Mouse (Mus musculus) megakaryocyte, adult 5-6 weeks (primary cell): ENCODE data around the gene Dpp10. TPM values are rescaled to one million over a fixed set of nuclear protein-coding genes. Genes with fewer than 3 reads are reported as not detected.

Experiments
- ATAC-seq: 2 replicates; pipeline ENCODE4 v1.8.0; 2016; ENCODE audit warnings: mild to moderate bottlenecking, inconsistent platforms; ENCODE audit not compliant: poor library complexity, severe bottlenecking
- total RNA-seq, 2 experiments: library from RNA; stranded (forward) in 1 of 2; stranded (reverse) in 1 of 2; fragments of 153-499, 151-499 nt in 1 of 2; fragments of 221-1000, 200-1000 nt in 1 of 2; gene quantifications; 2 replicates each; pipeline versions ENCODE4 v1.2.3 to v1.2.4; 2015 to 2017

Dpp10 gene
- total RNA-seq (2015) (not detected in 2 replicates), total RNA-seq (2017) (not detected in 2 replicates)

- ATAC-seq: no peak
These were observed at the start of gene Dpp10 for GRCm38 (mm10) chr1:124044925-124045640. Dpp10 (minus strand) TSS chr1:124045559.

DNA sequence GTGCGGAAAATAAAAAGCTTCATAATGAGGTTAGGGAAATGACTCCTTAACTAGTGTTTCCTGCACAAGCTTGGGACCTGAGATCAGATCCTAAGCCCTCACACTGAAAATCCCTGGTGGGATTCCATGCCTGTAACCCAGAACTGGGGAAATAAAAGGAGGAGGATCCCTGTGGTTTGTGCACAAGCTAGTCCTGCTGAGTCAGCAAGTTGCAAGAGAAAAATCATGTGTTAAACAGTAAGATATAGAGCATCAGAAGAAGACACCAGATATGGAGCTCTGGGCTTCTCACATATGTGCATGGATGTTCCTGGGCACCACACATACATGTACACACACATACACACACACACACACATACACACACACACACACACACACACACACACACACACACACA is 3.2 kb upstream of the Dpp10 start:
- ATAC-seq: no peak

DNA sequence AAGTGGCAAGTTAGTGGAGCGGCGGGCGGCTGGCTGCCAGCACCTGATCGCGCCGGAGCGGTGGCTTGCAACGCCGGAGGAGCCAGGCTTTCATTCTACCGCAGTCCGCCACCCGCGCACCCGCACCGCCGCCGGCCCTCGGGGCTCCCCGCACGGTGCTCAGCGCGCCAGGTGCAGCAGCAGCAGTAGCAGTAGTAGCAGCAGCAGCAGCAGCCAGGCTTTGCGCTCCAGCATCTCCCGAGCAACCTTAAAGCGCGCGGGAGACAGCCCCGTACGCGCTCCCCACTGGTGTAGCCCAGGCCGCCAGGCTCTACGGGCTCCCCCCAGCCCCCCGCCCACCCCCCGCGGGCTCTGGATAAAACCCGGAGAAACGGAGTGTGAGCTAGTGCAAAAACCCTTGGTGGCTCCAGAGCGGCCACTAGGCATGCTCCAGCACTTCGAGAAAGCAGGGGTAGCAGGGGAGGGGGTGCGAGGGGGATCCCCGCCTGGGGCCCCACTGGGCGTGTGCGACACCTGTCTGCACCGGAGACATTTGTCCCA is 472 bp upstream of the Dpp10 start:
- no peak for ATAC-seq

DNA sequence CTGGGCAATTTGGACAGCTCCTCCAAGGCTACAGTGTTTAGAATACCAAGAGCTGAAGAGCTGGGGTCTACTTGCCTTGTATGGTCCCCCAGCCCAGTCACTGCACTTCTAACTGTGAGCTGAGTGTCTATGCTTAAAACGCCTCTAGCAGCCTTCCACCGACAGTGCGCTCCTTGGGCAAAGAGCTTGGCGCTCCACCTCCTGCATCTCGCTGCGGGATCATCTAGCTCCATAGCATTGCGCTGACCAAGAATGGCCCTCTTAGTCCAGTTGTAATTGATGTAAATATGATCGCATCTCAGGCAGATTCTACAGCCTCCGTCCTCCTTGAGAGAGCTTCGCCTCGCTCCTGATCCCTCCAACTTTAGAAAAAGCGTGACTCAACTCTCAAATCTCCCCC is 1.2 kb downstream of the Dpp10 start:
- no peak for ATAC-seq

- no peak for ATAC-seq
These were observed 1.9 kb downstream of the Dpp10 start for GRCm38 (mm10) chr1:124043421-124043820.

DNA sequence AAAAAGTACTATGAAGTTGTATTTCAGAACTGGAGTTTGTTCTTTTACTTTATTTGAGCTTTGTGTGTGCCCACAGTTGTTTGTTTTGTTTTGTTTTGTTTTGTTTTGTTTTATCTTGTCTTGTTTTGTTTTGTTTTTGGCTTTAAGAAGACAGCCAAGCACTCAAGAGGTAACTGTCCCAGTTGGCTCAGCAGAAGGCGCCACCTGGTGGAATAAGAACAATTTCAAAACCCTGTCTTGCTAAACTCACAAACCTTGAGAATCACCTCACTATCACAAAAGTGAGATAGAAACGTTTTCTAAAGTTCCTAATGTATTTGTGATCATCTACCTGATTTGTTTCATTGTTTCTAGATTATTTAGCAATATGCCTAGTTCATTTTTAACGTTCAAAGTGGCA is 3.8 kb downstream of the Dpp10 start:
- ATAC-seq: no peak

- no peak for ATAC-seq
These were observed 9.9 kb downstream of the Dpp10 start for GRCm38 (mm10) chr1:124035306-124035990.

DNA sequence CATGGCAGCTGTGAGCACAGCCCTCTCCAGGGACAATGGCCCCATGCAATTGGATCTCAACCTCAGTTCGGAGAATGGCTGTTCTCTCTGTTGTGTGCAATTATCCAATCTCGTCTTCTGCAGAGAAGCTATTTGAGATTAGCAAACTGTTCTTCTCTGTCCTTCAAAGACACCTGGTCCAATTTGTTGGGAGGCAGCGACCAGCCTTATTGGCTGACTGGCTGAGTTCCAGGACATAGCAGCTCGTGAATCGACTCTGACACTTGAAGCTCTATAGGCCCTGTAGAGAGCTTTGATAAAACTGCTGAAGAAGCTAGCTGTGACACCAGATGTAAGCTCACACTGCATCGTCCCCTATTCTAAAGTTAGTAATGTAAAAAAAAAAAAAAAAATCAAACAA is 12.7 kb downstream of the Dpp10 start:
- no peak for ATAC-seq

DNA sequence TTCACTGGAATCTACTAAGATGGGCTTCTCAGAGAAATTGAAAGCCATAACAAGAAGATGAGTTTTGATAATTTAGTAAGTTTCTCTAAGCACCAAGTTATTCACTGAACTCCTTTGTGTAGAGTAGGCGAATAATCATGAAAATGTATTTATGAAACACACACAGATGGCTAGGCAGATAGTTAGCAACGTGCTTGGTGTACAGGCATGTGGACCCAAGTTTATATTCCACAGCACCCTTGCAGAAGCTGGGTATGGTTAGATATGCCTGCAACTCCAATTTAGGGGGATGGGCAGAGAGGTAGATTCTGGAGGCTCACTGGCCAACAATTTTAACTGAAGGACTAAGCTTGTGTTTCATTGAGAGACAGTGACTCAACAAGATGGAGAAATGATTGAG is 13.4 kb downstream of the Dpp10 start:
- no peak for ATAC-seq

DNA sequence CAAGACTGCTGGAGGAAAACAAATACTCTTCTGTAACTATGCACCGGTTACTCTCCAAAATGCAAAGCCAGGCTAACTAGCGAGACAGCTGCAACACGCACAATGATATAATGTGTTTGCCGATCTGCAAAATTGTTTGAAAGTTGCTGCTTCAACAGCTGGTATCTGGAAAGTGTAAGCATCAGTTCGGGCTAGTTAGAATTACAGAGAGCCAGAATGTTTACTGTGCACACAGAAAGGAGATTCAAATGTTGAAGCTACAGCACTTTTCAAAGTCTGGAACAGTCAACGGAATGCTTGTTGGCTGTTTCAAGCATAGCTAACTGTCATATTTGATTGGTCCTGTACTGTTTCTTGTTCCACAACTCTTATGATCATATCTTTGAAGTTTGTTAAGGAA is 42.6 kb downstream of the Dpp10 start:
- ATAC-seq: no peak

- no peak for ATAC-seq
These were observed 49.6 kb downstream of the Dpp10 start for GRCm38 (mm10) chr1:123995780-123996179.

- no peak for ATAC-seq
These were observed 59.9 kb downstream of the Dpp10 start for GRCm38 (mm10) chr1:123985324-123986024.

GRCm38 (mm10) chr1:123978597-123978996 is 66.8 kb downstream of the Dpp10 start:
- ATAC-seq: no peak

DNA sequence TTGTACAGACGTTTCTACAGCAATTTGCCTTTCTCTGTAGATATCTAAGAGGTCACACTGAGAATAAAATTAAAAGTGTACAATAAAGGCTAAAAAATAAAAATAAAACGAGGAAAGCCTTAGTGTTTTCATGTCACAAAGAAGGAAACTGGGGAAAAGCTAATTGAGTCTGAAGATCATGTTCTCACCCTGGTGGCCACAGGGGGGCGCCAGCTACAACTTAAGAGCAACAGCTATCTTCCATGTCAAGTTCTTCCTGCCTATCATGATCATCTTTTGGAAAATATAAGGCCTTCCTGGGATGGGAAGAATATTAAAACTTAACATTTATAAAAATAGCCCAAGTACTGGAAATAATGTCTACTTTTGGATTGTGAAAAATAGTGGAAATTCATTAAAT is 70.7 kb downstream of the Dpp10 start:
- no peak for ATAC-seq

- no peak for ATAC-seq
These were observed 99.2 kb downstream of the Dpp10 start for GRCm38 (mm10) chr1:123946149-123946548.

DNA sequence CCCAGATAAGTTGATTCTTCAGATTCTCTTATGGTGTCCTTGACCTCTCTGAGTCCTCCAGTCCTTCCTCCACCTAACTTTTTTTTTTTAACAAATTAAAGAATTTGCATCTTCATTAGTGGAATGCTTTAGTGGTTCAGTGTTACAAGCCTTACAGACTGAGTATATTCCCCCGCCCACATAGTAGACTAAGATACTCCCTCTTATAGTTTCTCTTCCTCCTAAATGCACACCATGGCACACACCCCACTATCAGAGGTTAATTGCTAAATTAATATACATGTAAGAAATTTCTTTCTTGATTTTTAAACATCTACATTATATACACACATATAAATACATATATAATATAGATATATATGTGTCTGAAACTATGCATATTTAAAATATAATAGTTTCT is 104.5 kb downstream of the Dpp10 start:
- ATAC-seq: peak; percentile 94

- peak; percentile 93 for ATAC-seq
These were observed 111.3 kb downstream of the Dpp10 start for GRCm38 (mm10) chr1:123933812-123934727.

DNA sequence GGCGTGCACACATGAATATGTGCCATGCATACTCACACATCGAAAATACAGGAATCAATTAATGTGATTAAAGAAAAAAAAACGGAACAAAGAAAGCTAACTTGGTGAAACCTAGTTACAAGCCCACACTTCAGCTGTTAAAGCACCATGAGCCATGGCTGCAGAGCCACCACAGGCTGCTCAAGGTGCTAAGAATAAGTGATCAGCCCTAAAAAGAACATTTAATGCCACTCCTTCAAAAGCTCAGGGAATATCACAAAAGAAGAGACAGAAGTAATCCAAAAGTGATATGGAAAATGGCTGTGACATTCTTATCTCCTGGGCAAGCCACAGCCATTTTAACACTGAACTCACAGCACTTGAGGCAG is 117.4 kb downstream of the Dpp10 start:
- no peak for ATAC-seq

GRCm38 (mm10) chr1:123927278-123928002 is 117.9 kb downstream of the Dpp10 start:
- no peak for ATAC-seq

GRCm38 (mm10) chr1:123924905-123925304 is 120.5 kb downstream of the Dpp10 start:
- no peak for ATAC-seq
